Mouse (Mus musculus): ENCODE measurements around the gene Yars.
A peak's percentile ranks its signal among the peaks of the same experiment; 100 is the strongest.
"Not testable (repeated sequence)": the region's sequence is repeated elsewhere in the genome, so short reads cannot be mapped to it uniquely, and the experiment has no call there.

Yars gene

DNA sequence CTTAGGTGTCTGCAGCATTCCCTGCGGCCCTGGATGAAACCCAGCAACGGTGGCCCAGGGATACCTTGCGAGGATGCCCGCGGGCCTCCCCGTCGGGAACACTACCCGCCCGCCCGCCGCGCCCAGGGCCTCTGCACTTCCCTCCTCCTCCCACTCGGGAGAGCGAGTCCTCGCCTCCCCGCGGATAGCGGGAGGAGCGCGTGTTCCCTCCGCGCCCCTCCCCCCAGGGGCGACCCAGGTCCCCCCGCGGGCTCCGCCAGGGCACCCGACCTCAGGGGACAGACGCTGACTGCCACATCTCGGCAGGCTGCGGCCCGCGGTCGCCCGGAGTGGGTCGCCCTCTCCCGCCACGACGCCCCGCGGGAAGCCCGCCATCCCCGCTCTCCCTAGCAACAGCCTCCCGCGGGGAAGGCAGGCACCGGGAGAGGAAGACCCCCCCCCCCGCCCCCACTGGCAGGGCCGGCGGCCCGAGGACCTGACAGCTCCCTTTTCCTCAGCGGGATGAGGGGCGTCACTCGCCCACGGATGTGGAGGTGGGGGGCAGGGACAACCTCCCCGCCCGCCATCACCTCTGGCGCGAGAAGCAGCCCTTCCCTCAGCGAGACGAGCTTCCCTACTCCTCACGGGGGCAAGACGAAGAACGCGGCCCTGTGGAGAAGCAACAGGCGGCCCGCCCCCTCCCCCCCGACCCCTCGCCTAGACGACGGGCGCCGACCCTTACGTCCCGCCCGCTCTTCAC lies 588 bp upstream of the Yars start:
- peak; percentile 50 to 58 for DNase-seq (ENCODE audit: low spot score in 2 of 2)

DNA sequence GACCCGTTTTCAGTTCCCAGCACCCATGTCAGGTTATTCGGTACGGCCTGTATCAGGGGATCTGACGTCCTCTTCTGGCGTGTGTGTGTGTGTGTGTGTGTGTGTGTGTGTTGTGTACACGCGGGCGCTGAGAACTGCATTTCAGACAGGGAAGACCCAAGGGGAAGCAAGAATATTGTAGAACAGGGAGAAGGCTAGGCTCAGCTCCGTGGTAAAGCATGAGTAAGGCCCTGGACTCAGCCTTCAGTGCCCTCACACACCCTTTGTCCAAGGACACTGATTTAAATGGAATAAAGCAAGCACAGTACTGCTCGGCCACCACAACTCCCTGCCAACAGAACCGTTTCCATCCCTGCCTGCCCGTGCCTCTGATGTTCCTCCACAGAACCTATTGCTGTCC lies 978 bp downstream of the Yars start:
- DNase-seq (ENCODE audit: low spot score in 2 of 2), result no peak

DNA sequence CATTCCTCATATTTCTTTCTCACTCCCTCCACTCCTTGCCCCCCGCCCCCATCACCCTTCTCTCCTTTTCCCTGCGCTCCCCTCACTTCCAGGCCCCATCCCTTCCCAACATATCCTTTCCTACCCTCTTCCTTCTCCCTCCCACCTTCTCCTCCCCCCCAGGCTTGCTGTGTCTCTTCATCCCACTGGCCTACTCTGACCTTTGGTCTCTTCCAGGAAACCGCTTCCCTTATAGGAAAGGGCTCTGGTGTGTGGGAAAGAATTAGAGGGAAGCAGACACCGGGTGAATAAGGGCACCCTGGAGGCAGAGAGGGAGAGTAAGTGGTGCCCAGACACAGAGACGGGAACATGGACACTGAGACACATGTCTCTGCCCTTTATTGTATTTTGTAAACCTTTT lies 2.1 kb downstream of the Yars start:
- DNase-seq (ENCODE audit: low spot score in 2 of 2), result no peak

DNA sequence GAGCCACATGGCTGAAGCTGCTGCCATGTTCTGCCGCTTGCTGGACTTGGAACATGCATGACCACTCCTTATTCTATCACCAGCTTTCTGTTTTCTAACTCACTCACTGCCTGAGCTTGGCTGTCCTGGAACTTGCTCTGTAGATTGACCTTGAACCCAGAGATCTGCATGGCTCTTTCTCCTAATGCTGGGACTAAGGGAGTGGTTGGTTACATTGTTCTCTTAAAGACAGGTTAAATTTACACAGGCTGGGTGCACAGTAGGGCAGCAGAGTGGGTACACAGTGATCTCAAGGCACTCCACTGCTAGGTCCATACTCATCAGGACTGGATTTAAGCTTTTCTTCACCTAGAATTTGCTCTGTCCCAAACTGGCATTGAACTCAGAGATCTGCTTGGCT lies 4.7 kb downstream of the Yars start:
- no peak for DNase-seq (ENCODE audit: low spot score in 2 of 2)

GRCm38 (mm10) chr4:129197514-129197913 lies 8.0 kb downstream of the Yars start:
- no peak for DNase-seq (ENCODE audit: low spot score in 2 of 2)

DNA sequence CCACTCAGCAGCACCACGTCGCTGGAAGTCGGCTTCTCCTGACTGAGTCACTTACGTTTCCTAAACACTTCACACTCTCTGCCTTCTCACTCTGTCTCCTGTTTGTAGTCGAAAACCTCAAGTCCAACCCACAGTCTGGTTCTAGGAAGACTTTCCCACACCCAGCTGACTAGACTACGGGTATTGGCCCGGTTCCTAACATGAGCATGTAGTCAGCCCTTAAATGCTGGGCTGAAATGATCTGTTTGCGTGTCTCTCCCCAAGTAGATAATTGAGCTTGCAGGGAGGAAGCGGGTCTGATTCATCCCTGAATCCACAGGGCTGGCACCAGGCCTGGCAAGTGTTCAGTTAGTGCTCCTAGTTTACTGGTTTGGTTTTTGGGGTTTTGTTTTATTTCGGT lies 15.1 kb downstream of the Yars start:
- DNase-seq (ENCODE audit: low spot score in 2 of 2), result no peak

GRCm38 (mm10) chr4:129206792-129207191 lies 17.2 kb downstream of the Yars start:
- DNase-seq (ENCODE audit: low spot score in 2 of 2), result no peak

GRCm38 (mm10) chr4:129209504-129209903 lies 19.9 kb downstream of the Yars start:
- no peak for DNase-seq (ENCODE audit: low spot score in 2 of 2)

GRCm38 (mm10) chr4:129211461-129211860 lies 21.9 kb downstream of the Yars start:
- DNase-seq (ENCODE audit: low spot score in 2 of 2), result no peak

GRCm38 (mm10) chr4:129212486-129212885 lies 22.9 kb downstream of the Yars start:
- DNase-seq (ENCODE audit: low spot score in 2 of 2), result not testable (repeated sequence)

GRCm38 (mm10) chr4:129218569-129219175 lies 29.1 kb downstream of the Yars start:
- no peak for DNase-seq (ENCODE audit: low spot score in 2 of 2)

DNA sequence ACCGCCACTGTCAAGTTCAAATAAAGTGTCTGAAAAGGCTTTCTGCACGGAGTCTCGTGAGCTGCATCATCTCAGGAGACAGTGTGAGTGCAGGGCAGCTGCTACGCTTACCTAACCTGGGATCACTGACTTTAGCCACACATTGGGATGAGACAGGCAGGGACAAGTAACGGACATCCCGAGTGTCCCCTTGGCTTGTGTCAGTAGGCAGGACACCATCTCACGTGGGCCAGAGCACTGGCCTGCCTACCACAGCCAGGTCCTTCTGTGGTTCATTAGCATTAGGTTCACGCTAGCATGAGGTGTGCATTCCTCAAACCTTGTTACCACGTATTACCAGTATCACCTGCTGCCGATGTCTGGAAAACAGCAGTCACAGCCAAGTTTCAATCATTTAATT lies 29.6 kb downstream of the Yars start:
- no peak for DNase-seq (ENCODE audit: low spot score in 2 of 2)

DNA sequence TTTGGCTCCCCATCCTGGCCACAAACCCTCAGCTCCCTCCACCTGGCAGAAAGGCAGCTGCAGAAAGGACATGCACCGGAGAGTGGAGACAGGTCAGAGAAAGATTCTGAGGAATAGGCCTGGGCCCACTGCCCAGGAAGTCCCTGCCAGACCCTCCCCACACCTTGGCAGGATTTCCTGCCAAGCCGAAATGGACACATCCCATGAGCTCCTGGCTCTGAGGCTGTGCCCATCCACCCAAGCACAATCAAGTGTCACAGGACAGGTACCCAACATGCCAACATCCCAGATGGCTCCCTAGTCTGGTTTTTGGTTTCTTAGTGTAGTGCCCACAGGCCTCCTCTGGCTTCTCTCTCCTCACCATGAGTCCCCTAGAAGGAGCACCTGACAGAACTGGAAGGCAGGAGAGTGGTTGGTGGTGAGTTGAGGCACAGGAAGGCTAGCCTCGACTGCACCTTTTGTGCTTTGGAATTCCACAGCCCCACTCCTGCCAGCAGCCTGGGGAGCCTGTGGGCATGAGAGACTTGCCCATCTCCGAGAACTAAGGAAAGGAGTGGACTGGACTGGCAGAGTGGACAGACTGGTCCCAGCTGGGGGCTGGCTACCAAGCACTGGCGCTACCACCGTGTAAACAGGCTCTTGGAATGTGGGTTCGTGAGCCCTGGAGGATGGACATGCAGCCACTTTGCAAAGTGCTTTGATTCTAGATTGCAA lies 31.0 kb downstream of the Yars start:
- DNase-seq (ENCODE audit: low spot score in 2 of 2), result no peak

DNA sequence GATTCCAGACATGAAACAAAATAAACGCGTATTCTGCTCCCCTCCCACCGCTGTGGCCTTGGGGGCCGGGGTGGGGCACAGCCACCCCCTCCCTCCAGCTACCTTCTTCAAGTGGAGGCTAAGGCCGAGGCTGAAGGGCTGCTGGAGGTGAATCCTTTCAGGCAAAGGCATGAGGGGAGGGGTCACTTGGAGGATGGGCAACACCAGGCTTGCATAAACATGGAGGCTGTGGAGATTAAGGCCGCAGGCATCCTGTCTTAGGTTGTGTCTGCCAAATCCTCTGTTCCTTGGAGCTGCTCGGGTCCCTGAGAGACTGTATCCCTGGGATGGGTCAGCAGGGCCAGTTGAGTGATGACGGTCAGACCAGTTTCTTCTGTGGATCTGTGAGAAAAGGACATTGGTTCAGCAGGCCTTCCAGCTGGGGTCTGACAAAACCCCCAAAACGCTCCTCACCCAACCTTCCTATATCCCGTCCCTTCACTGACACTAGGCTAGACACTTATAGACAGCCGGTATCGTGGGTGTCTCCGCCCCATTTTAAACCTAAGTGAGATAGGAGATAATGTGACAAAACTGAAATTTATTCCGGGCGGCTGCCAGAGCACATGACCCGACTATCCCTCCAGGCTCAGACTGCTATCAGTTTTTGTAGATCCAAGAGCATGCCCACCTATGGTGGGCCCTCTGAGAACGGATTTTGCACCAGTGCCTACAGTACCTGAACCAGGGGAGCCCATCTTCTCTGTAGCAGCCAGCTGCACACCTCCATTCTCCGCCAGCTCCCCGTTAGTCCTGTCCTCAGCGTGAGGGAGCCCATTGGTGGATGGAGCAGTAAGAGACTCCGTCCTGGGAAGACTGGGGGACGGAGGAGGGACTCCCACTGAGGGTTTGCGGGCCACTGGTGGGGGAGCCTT lies 31.8 kb downstream of the Yars start:
- DNase-seq (ENCODE audit: low spot score in 2 of 2), result no peak

GRCm38 (mm10) chr4:129222019-129222925 lies 32.7 kb downstream of the Yars start:
- no peak for DNase-seq (ENCODE audit: low spot score in 2 of 2)

DNA sequence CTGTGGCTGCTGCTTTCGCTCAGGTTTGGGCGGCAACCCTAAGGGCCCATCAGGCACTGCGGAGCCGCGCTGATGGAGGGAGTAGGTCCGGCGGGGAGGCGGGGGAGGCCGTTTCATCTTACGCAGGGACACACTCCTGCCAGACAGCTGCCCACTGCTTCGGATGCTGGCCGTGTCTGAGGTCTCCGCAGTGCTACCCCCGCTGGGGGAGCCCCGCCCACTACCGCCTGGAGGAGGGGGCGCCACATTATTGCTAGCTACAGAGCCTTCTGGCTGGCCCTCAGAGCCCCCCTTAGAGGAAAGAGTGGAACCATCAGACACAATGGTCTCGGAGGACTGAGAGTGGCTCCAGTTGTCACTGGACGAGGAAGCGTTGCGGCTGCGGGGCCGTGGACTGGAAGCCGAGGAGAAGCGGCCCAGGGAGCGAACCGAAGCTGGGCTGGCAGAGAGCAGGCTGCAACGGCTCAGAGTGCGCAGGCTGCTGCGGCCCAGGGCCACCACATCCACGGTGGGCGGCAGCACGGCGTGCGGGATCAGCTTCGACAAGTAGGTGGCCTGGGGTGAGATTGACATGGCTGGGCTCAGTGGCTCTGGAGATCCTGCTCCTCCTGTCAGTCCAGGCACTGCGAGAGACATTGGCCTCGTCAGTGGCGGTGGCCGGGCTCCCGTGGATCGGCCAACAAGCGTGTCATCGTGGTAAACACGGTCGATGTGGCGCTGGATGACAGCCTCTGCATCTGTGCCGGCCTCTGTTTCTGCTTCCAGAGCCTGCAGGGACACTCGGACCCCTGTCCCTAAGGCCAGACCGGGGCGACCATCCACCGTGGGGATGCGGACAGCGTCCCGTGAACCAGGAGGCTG lies 34.1 kb downstream of the Yars start:
- DNase-seq (ENCODE audit: low spot score in 2 of 2), result no peak

- DNase-seq (ENCODE audit: low spot score in 2 of 2), result no peak
Measured at GRCm38 (mm10) chr4:129225315-129225714, 35.8 kb downstream of the Yars start.

DNA sequence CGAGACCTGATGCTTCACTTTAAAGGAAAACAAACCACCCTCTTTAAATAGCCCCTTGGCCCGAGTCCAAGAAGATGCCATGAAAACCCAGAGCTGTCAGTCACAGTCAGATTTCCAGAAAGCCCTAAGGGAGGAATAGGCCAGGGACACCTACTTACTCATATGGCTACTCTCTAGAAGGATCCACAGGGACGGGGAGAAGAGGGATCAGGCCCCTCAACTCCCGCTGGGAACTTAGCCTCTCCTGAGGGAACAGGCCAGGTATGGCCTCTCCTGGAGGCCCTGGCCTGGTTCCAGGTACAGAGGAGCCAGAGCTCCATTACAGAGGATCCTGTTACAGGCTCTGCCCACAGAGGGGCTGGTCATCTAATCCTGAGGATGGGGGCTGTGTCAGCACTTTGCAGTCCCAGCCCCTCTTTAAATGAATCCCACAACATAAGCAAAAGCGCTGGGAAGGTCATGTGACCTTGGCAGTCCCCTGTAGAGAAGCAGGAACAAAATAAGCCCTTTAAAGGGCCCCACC lies 36.9 kb downstream of the Yars start:
- no peak for DNase-seq (ENCODE audit: low spot score in 2 of 2)

DNA sequence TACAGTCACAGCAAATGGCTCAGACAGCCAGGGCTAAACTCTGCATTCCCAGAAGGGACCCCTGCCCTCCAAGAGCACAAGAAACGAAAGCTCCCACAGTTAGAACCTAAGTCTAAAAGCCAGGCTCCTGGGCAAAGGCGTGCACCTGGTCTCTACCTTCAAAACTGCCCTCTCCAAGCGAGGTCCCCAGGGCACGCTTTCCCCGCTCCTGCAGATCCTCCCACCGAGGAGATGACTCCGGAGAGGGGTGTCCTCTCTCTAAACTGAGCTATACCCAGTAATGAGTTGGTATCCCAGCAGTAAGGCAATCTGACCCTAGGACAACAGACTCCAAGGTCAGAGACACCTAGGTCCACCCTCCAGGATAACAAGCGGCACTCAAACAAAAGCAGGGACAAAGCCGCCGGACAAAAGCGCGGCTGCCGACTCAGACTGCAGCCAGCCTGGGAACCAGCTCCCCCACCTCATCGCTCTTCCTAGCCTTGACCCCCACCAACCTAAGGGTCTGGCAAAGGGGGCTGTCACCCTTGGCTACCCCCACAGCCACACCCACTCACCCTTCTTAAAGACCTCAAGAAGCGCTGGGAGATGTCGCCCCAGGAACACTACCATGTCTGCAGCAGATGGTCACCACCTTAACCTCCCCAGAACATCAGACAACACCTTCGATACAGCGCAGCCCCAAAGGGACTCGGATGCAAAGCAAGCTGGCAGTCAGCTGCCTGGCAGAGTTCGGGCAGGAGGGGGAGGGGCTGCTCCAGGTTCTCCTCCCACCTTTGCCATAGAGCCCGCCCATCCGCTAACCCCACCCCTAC lies 37.8 kb downstream of the Yars start:
- no peak for DNase-seq (ENCODE audit: low spot score in 2 of 2)
